Mouse (Mus musculus) lung, postnatal 25 days (tissue): ENCODE data around the gene Usp9y.

Experiments
- DNase-seq: peaks from one replicate; pipeline ENCODE4 v3.0.0; 2022; ENCODE audit warnings: low spot score

The Usp9y gene

GRCm38 (mm10) chrY:1459682-1460081 is at the start of gene Usp9y:
Usp9y (minus strand) TSS chrY:1459782.
- DNase-seq, result no peak

GRCm38 (mm10) chrY:1293708-1294107 is 165.9 kb downstream of the Usp9y start:
- DNase-seq, result no peak

GRCm38 (mm10) chrY:1286171-1286795 is 173.3 kb downstream of the Usp9y start, which contains the start of gene Ddx3y:
Ddx3y (minus strand) TSS chrY:1286629.
- DNase-seq, result no peak

GRCm38 (mm10) chrY:1285735-1286134 is 173.8 kb downstream of the Usp9y start:
- no peak for DNase-seq
